Mouse (Mus musculus): Measurements from ENCODE around the gene Cmtm5.
A peak's percentile ranks its signal among the peaks of the same experiment; 100 is the strongest.
"Not testable (repeated sequence)": the region's sequence is repeated elsewhere in the genome, so short reads cannot be mapped to it uniquely, and the experiment has no call there.

Gene Cmtm5

GRCm38 (mm10) chr14:54932645-54933150 lies 3.4 kb upstream of the Cmtm5 start, which contains the start of gene Il25:
Gene Il25 (plus strand): TSS chr14:54932695.
- no peak for DNase-seq (ENCODE audit: low spot score)

GRCm38 (mm10) chr14:54936831-54937160 lies 735 bp downstream of the Cmtm5 start:
- no peak for DNase-seq (ENCODE audit: low spot score)

GRCm38 (mm10) chr14:54937361-54938182 lies 1.5 kb downstream of the Cmtm5 start:
- no peak for DNase-seq (ENCODE audit: low spot score)

- DNase-seq (ENCODE audit: low spot score) = no peak
Measured at GRCm38 (mm10) chr14:54938431-54939219, 2.6 kb downstream of the Cmtm5 start.

GRCm38 (mm10) chr14:54939434-54940175 lies 3.5 kb downstream of the Cmtm5 start:
- peak; percentile 54 for DNase-seq (ENCODE audit: low spot score)

GRCm38 (mm10) chr14:54940176-54940530 lies 4.1 kb downstream of the Cmtm5 start:
- DNase-seq (ENCODE audit: low spot score) = no peak

- no peak for DNase-seq (ENCODE audit: low spot score)
Measured at GRCm38 (mm10) chr14:54941024-54941978, 5.2 kb downstream of the Cmtm5 start.

- DNase-seq (ENCODE audit: low spot score) = no peak
Measured at GRCm38 (mm10) chr14:54942479-54942878, 6.4 kb downstream of the Cmtm5 start.

GRCm38 (mm10) chr14:54943971-54944370 lies 7.9 kb downstream of the Cmtm5 start:
- no peak for DNase-seq (ENCODE audit: low spot score)

- no peak for DNase-seq (ENCODE audit: low spot score)
Measured at GRCm38 (mm10) chr14:54944939-54945338, 8.9 kb downstream of the Cmtm5 start.

GRCm38 (mm10) chr14:54945975-54946704 lies 10.1 kb downstream of the Cmtm5 start:
- DNase-seq (ENCODE audit: low spot score) = no peak

- DNase-seq (ENCODE audit: low spot score) = not testable (repeated sequence)
Measured at GRCm38 (mm10) chr14:54947008-54947407, 10.9 kb downstream of the Cmtm5 start.

GRCm38 (mm10) chr14:54948781-54949180 lies 12.7 kb downstream of the Cmtm5 start:
- DNase-seq (ENCODE audit: low spot score) = no peak

- DNase-seq (ENCODE audit: low spot score) = no peak
Measured at GRCm38 (mm10) chr14:54950493-54950892, 14.4 kb downstream of the Cmtm5 start.

GRCm38 (mm10) chr14:54951587-54951986 lies 15.5 kb downstream of the Cmtm5 start:
- no peak for DNase-seq (ENCODE audit: low spot score)

GRCm38 (mm10) chr14:54953664-54954206 lies 17.7 kb downstream of the Cmtm5 start:
- no peak for DNase-seq (ENCODE audit: low spot score)

GRCm38 (mm10) chr14:54954474-54954873 lies 18.4 kb downstream of the Cmtm5 start:
- no peak for DNase-seq (ENCODE audit: low spot score)

GRCm38 (mm10) chr14:54955481-54955880 lies 19.4 kb downstream of the Cmtm5 start:
- DNase-seq (ENCODE audit: low spot score) = no peak

- DNase-seq (ENCODE audit: low spot score) = no peak
Measured at GRCm38 (mm10) chr14:54956533-54956932, 20.5 kb downstream of the Cmtm5 start.

- DNase-seq (ENCODE audit: low spot score) = no peak
Measured at GRCm38 (mm10) chr14:54958503-54958902, 22.4 kb downstream of the Cmtm5 start.
